Mouse (Mus musculus) liver, embryonic 14.5 days (tissue): ENCODE measurements around the gene Snrk.

ENCODE experiments used
- CTCF ChIP-seq: IDR thresholded peaks from 2 replicates; pipeline ENCODE4 v1.5.1; 2016; ENCODE audit warnings: antibody characterized with exemption, low read depth, control low read depth
- EP300 ChIP-seq: IDR thresholded peaks from 2 replicates; pipeline ENCODE4 v1.6.1; 2016; ENCODE audit warnings: antibody characterized with exemption, low read depth

GRCm38 (mm10) chr9:122083698-122084097 is 33.4 kb upstream of the Snrk start:
- no peak for TF ChIP-seq CTCF
- no peak for TF ChIP-seq EP300
